Mouse (Mus musculus): ENCODE measurements at regions not wholly inside any gene's neighbourhood (a gene's known extent, or its start where the extent isn't known, plus 50 kb on each side); places are given as distances from the start of the nearest gene placed in this dataset.

DNA sequence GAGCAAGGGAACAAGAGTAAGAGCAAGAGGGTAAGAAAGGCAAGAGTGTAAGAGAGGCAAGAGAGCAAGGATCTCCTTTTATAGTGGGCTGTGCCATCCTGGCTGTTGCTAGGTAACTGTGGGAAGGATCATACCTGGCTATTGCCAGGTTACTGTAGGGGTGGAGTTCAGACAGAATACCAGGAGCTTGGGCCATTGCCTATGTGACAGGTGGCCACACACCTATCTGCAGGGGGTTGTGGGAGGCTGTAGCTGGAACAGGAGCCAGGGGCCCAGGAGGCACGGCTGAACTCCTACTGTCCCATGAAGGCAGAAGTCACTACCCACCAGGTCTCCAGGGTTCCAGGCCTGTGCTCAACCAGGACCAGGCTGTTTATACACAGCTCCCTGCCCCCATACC, 1149.0 kb downstream of the 9330182O14Rik start:
- no peak for ATAC-seq (ENCODE audit: low FRiP score)
- WGBS = 70% methylated on average over 1 of the region's 1 CpGs
- no peak overlapping the region for H3K4me3 ChIP-seq (ENCODE audit: low read depth, low read length)
- no peaks in the 10 kb centered on the region for H3K9me3 ChIP-seq (ENCODE audit: control insufficient read depth, low read length)
- H3K9ac ChIP-seq (ENCODE audit: low read length) = no peak overlapping the region
- no peaks in the 10 kb centered on the region for H3K4me1 ChIP-seq (ENCODE audit: control insufficient read depth, insufficient read depth, low read length)
- H3K27me3 ChIP-seq (ENCODE audit: control insufficient read depth, insufficient read depth, low read length) = no peaks in the 10 kb centered on the region
- no peaks in the 10 kb centered on the region for H3K36me3 ChIP-seq (ENCODE audit: control insufficient read depth, insufficient read depth, low read length)
- no peak overlapping the region for H3K4me2 ChIP-seq
- no peak for DNase-seq (ENCODE audit: low spot score, missing footprints)
- H3K27ac ChIP-seq (ENCODE audit: low read depth, low read length) = no peak overlapping the region

GRCm38 (mm10) chr15:41286809-41287413, 1152.7 kb downstream of the 9330182O14Rik start:
- H3K27ac ChIP-seq (ENCODE audit: low read depth, low read length) = no peak overlapping the region
- no peaks in the 10 kb centered on the region for H3K27me3 ChIP-seq (ENCODE audit: control insufficient read depth, insufficient read depth, low read length)
- no peak overlapping the region for H3K4me2 ChIP-seq
- DNase-seq (ENCODE audit: low spot score, missing footprints) = no peak
- no peak for ATAC-seq (ENCODE audit: low FRiP score)
- H3K9me3 ChIP-seq (ENCODE audit: control insufficient read depth, low read length) = no peaks in the 10 kb centered on the region
- no peaks in the 10 kb centered on the region for H3K4me1 ChIP-seq (ENCODE audit: control insufficient read depth, insufficient read depth, low read length)
- H3K4me3 ChIP-seq (ENCODE audit: low read depth, low read length) = no peak overlapping the region
- WGBS = 83% methylated on average over 5 of the region's 5 CpGs
- H3K9ac ChIP-seq (ENCODE audit: low read length) = no peak overlapping the region
- H3K36me3 ChIP-seq (ENCODE audit: control insufficient read depth, insufficient read depth, low read length) = no peaks in the 10 kb centered on the region

DNA sequence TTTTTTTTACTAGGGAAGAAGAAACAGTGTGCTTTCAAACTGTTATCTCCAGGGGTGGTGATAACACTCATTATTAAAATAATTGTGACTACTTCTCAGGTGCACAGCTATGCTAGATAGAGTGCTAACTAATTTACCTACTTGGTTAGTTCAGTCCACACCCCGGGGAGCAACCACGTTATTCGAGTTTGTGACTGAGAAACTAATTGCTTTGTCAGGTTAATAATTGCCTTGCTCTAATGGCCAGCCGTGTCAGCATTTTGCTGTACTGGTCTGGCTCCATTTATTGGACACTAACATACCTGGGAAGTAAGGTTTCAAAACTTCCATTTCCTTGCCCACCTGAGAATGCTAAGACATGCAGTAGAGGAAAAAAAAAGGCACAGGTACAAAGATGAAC, 1163.3 kb downstream of the 9330182O14Rik start:
- DNase-seq (ENCODE audit: low spot score, missing footprints) = no peak
- H3K36me3 ChIP-seq (ENCODE audit: control insufficient read depth, insufficient read depth, low read length) = no peaks in the 10 kb centered on the region
- H3K9ac ChIP-seq (ENCODE audit: low read length) = no peak overlapping the region
- H3K27me3 ChIP-seq (ENCODE audit: control insufficient read depth, insufficient read depth, low read length) = no peaks in the 10 kb centered on the region
- ATAC-seq (ENCODE audit: low FRiP score) = no peak
- no peaks in the 10 kb centered on the region for H3K4me1 ChIP-seq (ENCODE audit: control insufficient read depth, insufficient read depth, low read length)
- H3K4me3 ChIP-seq (ENCODE audit: low read depth, low read length) = no peak overlapping the region
- H3K4me2 ChIP-seq = no peak overlapping the region
- 88% methylated on average over 4 of the region's 4 CpGs for WGBS
- H3K9me3 ChIP-seq (ENCODE audit: control insufficient read depth, low read length) = no peaks in the 10 kb centered on the region
- H3K27ac ChIP-seq (ENCODE audit: low read depth, low read length) = no peak overlapping the region

DNA sequence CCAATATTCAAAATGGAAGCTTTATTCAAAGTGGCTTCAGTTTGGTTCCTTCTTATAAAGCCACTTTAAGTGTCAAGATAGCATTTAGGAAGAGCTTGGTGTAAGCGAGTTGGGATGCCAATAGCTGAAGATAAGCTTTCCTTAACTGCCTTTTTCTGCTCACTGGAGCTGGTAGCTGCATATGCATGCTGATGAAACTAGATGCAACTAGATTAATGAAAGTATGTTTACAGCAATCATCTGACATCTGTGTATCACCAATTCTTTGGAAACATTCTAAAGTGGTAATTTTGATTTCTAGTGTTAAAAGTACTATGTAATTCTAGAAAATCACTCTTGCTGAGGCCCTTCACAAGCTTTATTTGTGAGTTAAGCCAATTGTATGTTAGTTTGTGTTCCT, 1172.5 kb downstream of the 9330182O14Rik start:
- H3K36me3 ChIP-seq (ENCODE audit: control insufficient read depth, insufficient read depth, low read length) = no peaks in the 10 kb centered on the region
- DNase-seq (ENCODE audit: low spot score, missing footprints) (no peak), ATAC-seq (ENCODE audit: low FRiP score) (no peak)
- no peak overlapping the region for H3K4me3 ChIP-seq (ENCODE audit: low read depth, low read length)
- WGBS = 82% methylated on average over 1 of the region's 1 CpGs
- no peak overlapping the region for H3K9ac ChIP-seq (ENCODE audit: low read length)
- no peak overlapping the region for H3K27ac ChIP-seq (ENCODE audit: low read depth, low read length)
- no peak overlapping the region for H3K4me2 ChIP-seq
- no peaks in the 10 kb centered on the region for H3K4me1 ChIP-seq (ENCODE audit: control insufficient read depth, insufficient read depth, low read length)
- H3K27me3 ChIP-seq (ENCODE audit: control insufficient read depth, insufficient read depth, low read length) = no peaks in the 10 kb centered on the region
- H3K9me3 ChIP-seq (ENCODE audit: control insufficient read depth, low read length) = no peaks in the 10 kb centered on the region

DNA sequence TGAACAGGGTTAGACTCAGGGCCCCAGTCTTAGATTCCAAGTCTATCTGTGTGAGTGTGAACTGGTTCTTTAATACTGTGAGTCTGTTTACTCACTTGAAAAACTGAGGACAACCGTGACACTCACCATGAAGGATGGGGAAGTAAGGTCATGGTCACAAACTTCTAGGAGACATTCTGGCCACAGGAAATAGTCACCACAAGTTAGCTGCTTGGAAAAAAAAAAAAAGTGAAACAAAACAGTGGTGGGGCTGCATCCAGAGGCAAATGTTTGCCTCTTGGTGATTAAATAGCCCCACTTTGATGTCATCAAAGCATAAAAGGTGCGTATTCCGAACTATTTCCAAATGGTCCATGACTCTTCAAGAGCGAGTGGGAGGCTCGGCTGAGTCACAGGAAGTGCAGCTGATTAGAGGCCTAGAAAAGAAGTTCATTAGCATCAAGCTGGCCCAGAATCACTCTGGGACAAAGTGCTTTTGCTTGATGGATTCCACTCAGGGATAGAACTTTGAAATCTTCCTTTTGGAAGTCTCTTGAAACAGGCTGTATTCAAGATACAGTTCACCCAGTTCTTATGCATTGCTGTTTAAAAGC, 1177.7 kb downstream of the 9330182O14Rik start:
- H3K27me3 ChIP-seq (ENCODE audit: control insufficient read depth, insufficient read depth, low read length) = no peaks in the 10 kb centered on the region
- no peak overlapping the region for H3K27ac ChIP-seq (ENCODE audit: low read depth, low read length)
- no peaks in the 10 kb centered on the region for H3K9me3 ChIP-seq (ENCODE audit: control insufficient read depth, low read length)
- ATAC-seq (ENCODE audit: low FRiP score) (no peak), DNase-seq (ENCODE audit: low spot score, missing footprints) (no peak)
- 80% methylated on average over 5 of the region's 5 CpGs for WGBS
- no peak overlapping the region for H3K9ac ChIP-seq (ENCODE audit: low read length)
- H3K4me2 ChIP-seq = no peak overlapping the region
- H3K4me3 ChIP-seq (ENCODE audit: low read depth, low read length) = no peak overlapping the region
- no peaks in the 10 kb centered on the region for H3K4me1 ChIP-seq (ENCODE audit: control insufficient read depth, insufficient read depth, low read length)
- H3K36me3 ChIP-seq (ENCODE audit: control insufficient read depth, insufficient read depth, low read length) = no peaks in the 10 kb centered on the region

GRCm38 (mm10) chr15:41314916-41315315, 1180.8 kb downstream of the 9330182O14Rik start:
- H3K36me3 ChIP-seq (ENCODE audit: control insufficient read depth, insufficient read depth, low read length) = no peaks in the 10 kb centered on the region
- ATAC-seq (ENCODE audit: low FRiP score) = no peak
- H3K9me3 ChIP-seq (ENCODE audit: control insufficient read depth, low read length) = no peaks in the 10 kb centered on the region
- no peak overlapping the region for H3K4me2 ChIP-seq
- no peak overlapping the region for H3K27ac ChIP-seq (ENCODE audit: low read depth, low read length)
- H3K9ac ChIP-seq (ENCODE audit: low read length) = no peak overlapping the region
- H3K27me3 ChIP-seq (ENCODE audit: control insufficient read depth, insufficient read depth, low read length) = no peaks in the 10 kb centered on the region
- H3K4me3 ChIP-seq (ENCODE audit: low read depth, low read length) = no peak overlapping the region
- WGBS = 66% methylated on average over 3 of the region's 4 CpGs
- no peaks in the 10 kb centered on the region for H3K4me1 ChIP-seq (ENCODE audit: control insufficient read depth, insufficient read depth, low read length)
- DNase-seq (ENCODE audit: low spot score, missing footprints) = no peak

DNA sequence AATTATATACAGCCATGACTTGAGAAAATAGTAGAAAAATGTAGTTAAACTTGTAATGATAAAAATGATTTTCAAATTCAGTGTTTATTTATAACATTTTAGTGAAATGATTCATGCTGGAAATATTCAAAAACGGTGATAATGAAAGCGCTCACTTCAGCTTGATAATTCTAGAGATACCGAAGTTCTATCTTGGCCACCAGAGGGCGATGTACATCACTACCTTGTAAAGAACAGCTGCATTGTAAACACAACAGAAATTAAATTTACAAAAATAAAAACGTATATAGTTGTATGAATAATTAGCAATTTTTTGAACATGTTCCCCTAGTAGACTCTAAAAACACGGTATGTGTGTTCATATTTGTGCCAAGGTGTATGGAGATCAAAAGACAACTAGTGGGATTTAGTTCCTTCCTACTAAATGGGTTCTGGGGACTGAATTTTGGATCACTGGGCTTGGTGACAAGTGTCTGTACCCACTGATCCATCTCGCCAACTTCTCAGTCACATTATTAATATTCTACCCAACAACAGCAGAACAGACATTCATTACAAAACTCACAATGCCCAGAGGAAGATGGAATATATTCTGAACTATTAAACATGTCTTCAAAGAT, 1191.6 kb downstream of the 9330182O14Rik start:
- Histone ChIP-seq H3K27ac (ENCODE audit: low read depth, low read length) (no peak overlapping the region), H3K27me3 (ENCODE audit: control insufficient read depth, insufficient read depth, low read length) (no peaks in the 10 kb centered on the region), H3K4me3 (ENCODE audit: low read depth, low read length) (no peak overlapping the region), H3K9ac (ENCODE audit: low read length) (no peak overlapping the region), H3K4me2 (no peak overlapping the region), H3K36me3 (ENCODE audit: control insufficient read depth, insufficient read depth, low read length) (no peaks in the 10 kb centered on the region), H3K4me1 (ENCODE audit: control insufficient read depth, insufficient read depth, low read length) (no peaks in the 10 kb centered on the region), H3K9me3 (ENCODE audit: control insufficient read depth, low read length) (no peaks in the 10 kb centered on the region)
- 27% methylated on average over 7 of the region's 7 CpGs for WGBS
- ATAC-seq (ENCODE audit: low FRiP score) = 0 out of 2 replicates have a peak, but pooled peaks have one; percentile 48
- DNase-seq (ENCODE audit: low spot score, missing footprints) = peak; percentile 85

DNA sequence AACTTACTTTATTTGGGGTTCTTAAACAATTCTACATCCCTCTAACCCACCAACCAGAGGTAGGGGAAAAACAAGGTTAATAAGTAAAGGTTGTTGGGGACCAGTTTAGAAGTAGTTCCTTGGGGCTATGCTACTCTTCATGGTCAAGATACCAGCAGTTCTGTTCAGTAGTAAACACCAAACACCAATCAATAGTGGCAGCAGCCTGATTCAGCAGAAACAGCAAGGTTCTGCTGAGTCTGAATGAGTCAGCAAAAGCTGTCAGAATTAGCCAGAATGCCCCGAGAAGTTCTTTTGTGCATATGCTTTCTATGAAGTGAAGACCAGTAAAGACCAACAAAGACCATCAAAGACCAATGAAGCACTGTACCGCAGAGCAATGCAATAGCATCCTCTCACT, 1195.1 kb downstream of the 9330182O14Rik start:
- H3K4me1 ChIP-seq (ENCODE audit: control insufficient read depth, insufficient read depth, low read length) = no peaks in the 10 kb centered on the region
- ATAC-seq (ENCODE audit: low FRiP score) (no peak), DNase-seq (ENCODE audit: low spot score, missing footprints) (no peak)
- H3K4me3 ChIP-seq (ENCODE audit: low read depth, low read length) = no peak overlapping the region
- H3K36me3 ChIP-seq (ENCODE audit: control insufficient read depth, insufficient read depth, low read length) = no peaks in the 10 kb centered on the region
- WGBS = 86% methylated on average over 2 of the region's 2 CpGs
- no peak overlapping the region for H3K27ac ChIP-seq (ENCODE audit: low read depth, low read length)
- H3K9me3 ChIP-seq (ENCODE audit: control insufficient read depth, low read length) = no peaks in the 10 kb centered on the region
- H3K4me2 ChIP-seq = no peak overlapping the region
- H3K9ac ChIP-seq (ENCODE audit: low read length) = no peak overlapping the region
- no peaks in the 10 kb centered on the region for H3K27me3 ChIP-seq (ENCODE audit: control insufficient read depth, insufficient read depth, low read length)

- DNase-seq (ENCODE audit: low spot score, missing footprints) (no peak), ATAC-seq (ENCODE audit: low FRiP score) (no peak)
- Histone ChIP-seq H3K27ac (ENCODE audit: low read depth, low read length) (no peak overlapping the region), H3K27me3 (ENCODE audit: control insufficient read depth, insufficient read depth, low read length) (no peaks in the 10 kb centered on the region), H3K36me3 (ENCODE audit: control insufficient read depth, insufficient read depth, low read length) (no peaks in the 10 kb centered on the region), H3K4me1 (ENCODE audit: control insufficient read depth, insufficient read depth, low read length) (no peaks in the 10 kb centered on the region), H3K9ac (ENCODE audit: low read length) (no peak overlapping the region), H3K4me2 (no peak overlapping the region), H3K4me3 (ENCODE audit: low read depth, low read length) (no peak overlapping the region), H3K9me3 (ENCODE audit: control insufficient read depth, low read length) (no peaks in the 10 kb centered on the region)
- 72% methylated on average over 2 of the region's 2 CpGs for WGBS
Observed at GRCm38 (mm10) chr15:41330085-41330484, 1195.9 kb downstream of the 9330182O14Rik start.
